Mouse (Mus musculus) neural tube, embryonic 11.5 days (tissue): Measurements from ENCODE around the gene Stx2. TPM values are rescaled to one million over a fixed set of nuclear protein-coding genes. Genes with fewer than 3 reads are reported as not detected.

Source experiments
- ATAC-seq: fragments of 200-750 bp; cut with Nextera tagmentation; 2 replicates; pipeline ENCODE4 v1.8.0; 2017; ENCODE audit warnings: moderate number of reproducible peaks, mild to moderate bottlenecking, moderate TSS enrichment, moderate library complexity; ENCODE audit not compliant: insufficient read depth, low FRiP score, low TSS enrichment
- DNase-seq: peaks from one replicate; pipeline ENCODE4 v3.0.0-alpha.2; 2015; ENCODE audit warnings: low spot score
- H3K27ac ChIP-seq: fragments of 300-500 bp; sonication (generic); 2 replicates; pipeline ENCODE4 v1.5.1; 2014; ENCODE audit warnings: low read depth, mild to moderate bottlenecking, low read length
- H3K27me3 ChIP-seq: fragments of 300-500 bp; sonication (generic); 2 replicates; pipeline ENCODE4 v1.6.1; 2014; ENCODE audit warnings: mild to moderate bottlenecking, low read length, mixed read lengths; ENCODE audit not compliant: control insufficient read depth, insufficient read depth
- H3K36me3 ChIP-seq: fragments of 300-500 bp; sonication (generic); 2 replicates; pipeline ENCODE4 v1.6.1; 2014; ENCODE audit warnings: mild to moderate bottlenecking, low read length, moderate library complexity, mixed read lengths; ENCODE audit not compliant: control insufficient read depth, insufficient read depth
- H3K4me1 ChIP-seq: fragments of 300-500 bp; sonication (generic); 2 replicates; pipeline ENCODE4 v1.6.1; 2014; ENCODE audit warnings: low read length, mixed read lengths; ENCODE audit not compliant: control insufficient read depth, insufficient read depth
- H3K4me2 ChIP-seq: fragments of 300-500 bp; sonication (generic); 2 replicates; pipeline ENCODE4 v1.6.1; 2014; ENCODE audit warnings: low read depth, mild to moderate bottlenecking, moderate library complexity
- H3K4me3 ChIP-seq: fragments of 300-500 bp; sonication (generic); 2 replicates; pipeline ENCODE4 v1.5.1; 2014; ENCODE audit warnings: low read depth, low read length
- H3K9ac ChIP-seq: fragments of 300-500 bp; sonication (generic); 2 replicates; pipeline ENCODE4 v1.6.1; 2014; ENCODE audit warnings: mild to moderate bottlenecking, low read length
- H3K9me3 ChIP-seq: fragments of 300-500 bp; sonication (generic); 2 replicates; pipeline ENCODE4 v1.6.1; 2016; ENCODE audit warnings: low read length; ENCODE audit not compliant: control insufficient read depth
- WGBS: fragments of 180-500 bp; shearing (Covaris S2); extraction: QIAGEN DNeasy Blood & Tissue Kit; methylation state at CpG from one replicate; pipeline ENCODE4 v1.1.7; 2014; 5-methylcytosine and 5-hydroxymethylcytosine counted together
- polyA plus RNA-seq: library from polyadenylated mRNA; unstranded; fragments of >200 nt; fragmentation: Nextera tagmentation; extraction: Ambion mirVana; gene quantifications from 2 replicates; pipeline ENCODE4 v1.2.1, GENCODE M21; 2014

The Stx2 gene
- 32.7 and 34.0 TPM in 2 replicates for polyA plus RNA-seq

- WGBS, result under 1% methylated on average over 39 of the region's 39 CpGs
Measured at GRCm38 (mm10) chr5:129008412-129008826, at the start of gene Stx2. Gene Stx2 (minus strand): TSS chr5:129008574.

GRCm38 (mm10) chr5:129054675-129055284, 46.4 kb upstream of the Stx2 start:
- no peak overlapping the region for H3K9ac ChIP-seq
- no peak for ATAC-seq
- H3K9me3 ChIP-seq, result no peaks in the 10 kb centered on the region
- H3K4me3 ChIP-seq, result no peak overlapping the region
- no peak overlapping the region for H3K4me2 ChIP-seq
- WGBS, result 86% methylated on average over 9 of the region's 9 CpGs
- H3K4me1 ChIP-seq, result no peaks in the 10 kb centered on the region
- no peak for DNase-seq
- no peaks in the 10 kb centered on the region for H3K36me3 ChIP-seq
- H3K27ac ChIP-seq, result no peak overlapping the region
- H3K27me3 ChIP-seq, result no peaks in the 10 kb centered on the region

More at GRCm38 (mm10) chr5:129008412-129008826, at the start of gene Stx2:
- DNase-seq, result peak; percentile 93
- peak within 1 kb of the TSS; percentile 72 for H3K4me3 ChIP-seq
- H3K4me1 ChIP-seq, result peaks cover 9% of the 10 kb centered on the region
- H3K27me3 ChIP-seq, result no peaks in the 10 kb centered on the region
- H3K4me2 ChIP-seq, result peak within 1 kb of the TSS; percentile 90
- no peaks in the 10 kb centered on the region for H3K36me3 ChIP-seq
- H3K27ac ChIP-seq, result 0 out of 2 replicates have a peak within 1 kb of the TSS, but pooled peaks have one; percentile 34
- no peaks in the 10 kb centered on the region for H3K9me3 ChIP-seq
- ATAC-seq, result peak; percentile 88
- H3K9ac ChIP-seq, result peak within 1 kb of the TSS; percentile 78

- DNase-seq (peak; percentile 57), ATAC-seq (peak; percentile 61)
- H3K27me3 ChIP-seq, result no peaks in the 10 kb centered on the region
- H3K9ac ChIP-seq, result no peak overlapping the region; the same call in 1 of the 2 replicates
- H3K4me2 ChIP-seq, result no peak overlapping the region
- no peaks in the 10 kb centered on the region for H3K4me1 ChIP-seq
- H3K4me3 ChIP-seq, result no peak overlapping the region
- no peaks in the 10 kb centered on the region for H3K9me3 ChIP-seq
- H3K27ac ChIP-seq, result peak overlapping the region; percentile 1; the same call in 1 of the 2 replicates
- no peaks in the 10 kb centered on the region for H3K36me3 ChIP-seq
- WGBS, result 36% methylated on average over 20 of the region's 20 CpGs
Measured at GRCm38 (mm10) chr5:129052636-129053355, 44.4 kb upstream of the Stx2 start.

- H3K36me3 ChIP-seq, result no peaks in the 10 kb centered on the region
- H3K27ac ChIP-seq, result no peak overlapping the region
- no peaks in the 10 kb centered on the region for H3K27me3 ChIP-seq
- no peak overlapping the region for H3K4me3 ChIP-seq
- no peak overlapping the region for H3K9ac ChIP-seq
- no peaks in the 10 kb centered on the region for H3K4me1 ChIP-seq
- DNase-seq, result no peak
- 86% methylated on average over 3 of the region's 3 CpGs for WGBS
- ATAC-seq, result no peak
- no peaks in the 10 kb centered on the region for H3K9me3 ChIP-seq
- no peak overlapping the region for H3K4me2 ChIP-seq
Measured at GRCm38 (mm10) chr5:129051910-129052309, 43.5 kb upstream of the Stx2 start.

- no peak overlapping the region for H3K4me3 ChIP-seq
- H3K4me2 ChIP-seq, result no peak overlapping the region
- ATAC-seq (no peak; the same call in 1 of the 2 replicates), DNase-seq (peak; percentile 69)
- no peaks in the 10 kb centered on the region for H3K9me3 ChIP-seq
- 70% methylated on average over 9 of the region's 9 CpGs for WGBS
- no peak overlapping the region for H3K27ac ChIP-seq
- no peak overlapping the region for H3K9ac ChIP-seq
- no peaks in the 10 kb centered on the region for H3K27me3 ChIP-seq
- no peaks in the 10 kb centered on the region for H3K36me3 ChIP-seq
- H3K4me1 ChIP-seq, result no peaks in the 10 kb centered on the region
Measured at GRCm38 (mm10) chr5:129049372-129049771, 41.0 kb upstream of the Stx2 start.

GRCm38 (mm10) chr5:129045641-129046580, 37.5 kb upstream of the Stx2 start:
- Histone ChIP-seq H3K36me3 (no peaks in the 10 kb centered on the region), H3K27me3 (no peaks in the 10 kb centered on the region), H3K4me1 (no peaks in the 10 kb centered on the region), H3K9me3 (no peaks in the 10 kb centered on the region), H3K4me2 (no peak overlapping the region), H3K9ac (no peak overlapping the region), H3K4me3 (no peak overlapping the region), H3K27ac (no peak overlapping the region)
- DNase-seq (no peak), ATAC-seq (no peak)
- WGBS, result 78% methylated on average over 26 of the region's 26 CpGs

GRCm38 (mm10) chr5:129037739-129038138, 29.4 kb upstream of the Stx2 start:
- ATAC-seq (no peak), DNase-seq (no peak)
- H3K36me3 ChIP-seq, result no peaks in the 10 kb centered on the region
- WGBS, result 83% methylated on average over 7 of the region's 7 CpGs
- no peaks in the 10 kb centered on the region for H3K4me1 ChIP-seq
- no peaks in the 10 kb centered on the region for H3K27me3 ChIP-seq
- H3K27ac ChIP-seq, result no peak overlapping the region
- no peaks in the 10 kb centered on the region for H3K9me3 ChIP-seq
- H3K4me2 ChIP-seq, result no peak overlapping the region
- no peak overlapping the region for H3K9ac ChIP-seq
- no peak overlapping the region for H3K4me3 ChIP-seq

GRCm38 (mm10) chr5:129036678-129037077, 28.3 kb upstream of the Stx2 start:
- no peak overlapping the region for H3K9ac ChIP-seq
- H3K27me3 ChIP-seq, result no peaks in the 10 kb centered on the region
- DNase-seq (no peak), ATAC-seq (no peak)
- no peaks in the 10 kb centered on the region for H3K4me1 ChIP-seq
- no peaks in the 10 kb centered on the region for H3K36me3 ChIP-seq
- H3K4me2 ChIP-seq, result no peak overlapping the region
- H3K27ac ChIP-seq, result no peak overlapping the region
- no peaks in the 10 kb centered on the region for H3K9me3 ChIP-seq
- no peak overlapping the region for H3K4me3 ChIP-seq
- WGBS, result 85% methylated on average over 5 of the region's 5 CpGs
